Mouse (Mus musculus): ENCODE data around the gene Plekhd1.

Plekhd1 gene

DNA sequence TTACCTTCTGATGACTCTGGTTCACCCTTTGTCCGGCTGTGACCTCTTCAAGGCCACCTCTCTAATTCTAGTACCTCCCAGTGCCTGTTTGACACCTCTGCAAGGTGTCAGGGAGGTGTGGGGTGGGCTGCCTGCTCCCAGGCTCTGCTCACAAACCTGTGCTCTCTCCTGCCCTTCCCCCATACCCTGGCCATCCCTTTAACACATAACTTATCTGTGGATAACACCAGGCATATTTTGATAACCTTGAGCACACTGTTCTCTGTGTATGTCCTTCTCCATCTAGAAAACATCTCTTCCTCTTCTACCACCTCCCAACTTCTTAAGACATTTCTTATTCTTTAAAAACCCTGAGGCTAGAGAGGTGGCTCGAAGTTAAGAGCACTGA is 6.7 kb downstream of the Plekhd1 start:
- DNase-seq (ENCODE audit: low spot score), result no peak

DNA sequence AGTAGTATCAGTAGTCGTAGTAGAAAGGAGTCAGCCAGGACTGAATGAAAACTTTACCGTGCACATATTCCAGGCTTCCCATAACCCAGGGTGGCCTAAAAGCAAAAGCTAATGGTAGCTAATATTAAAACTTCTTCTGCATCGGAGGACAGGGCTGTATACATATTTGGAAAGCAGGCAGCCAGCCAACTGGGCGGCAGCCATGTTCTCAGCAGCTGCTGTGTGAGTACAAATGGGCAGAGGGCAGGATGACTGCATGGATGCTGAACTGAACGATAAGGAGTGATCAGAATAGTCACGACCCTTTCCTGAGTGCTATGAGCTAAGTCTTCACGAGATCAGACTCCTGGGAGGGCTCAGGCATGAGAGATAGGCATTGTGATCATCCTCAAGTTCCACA is 8.9 kb downstream of the Plekhd1 start:
- DNase-seq (ENCODE audit: low spot score), result no peak

DNA sequence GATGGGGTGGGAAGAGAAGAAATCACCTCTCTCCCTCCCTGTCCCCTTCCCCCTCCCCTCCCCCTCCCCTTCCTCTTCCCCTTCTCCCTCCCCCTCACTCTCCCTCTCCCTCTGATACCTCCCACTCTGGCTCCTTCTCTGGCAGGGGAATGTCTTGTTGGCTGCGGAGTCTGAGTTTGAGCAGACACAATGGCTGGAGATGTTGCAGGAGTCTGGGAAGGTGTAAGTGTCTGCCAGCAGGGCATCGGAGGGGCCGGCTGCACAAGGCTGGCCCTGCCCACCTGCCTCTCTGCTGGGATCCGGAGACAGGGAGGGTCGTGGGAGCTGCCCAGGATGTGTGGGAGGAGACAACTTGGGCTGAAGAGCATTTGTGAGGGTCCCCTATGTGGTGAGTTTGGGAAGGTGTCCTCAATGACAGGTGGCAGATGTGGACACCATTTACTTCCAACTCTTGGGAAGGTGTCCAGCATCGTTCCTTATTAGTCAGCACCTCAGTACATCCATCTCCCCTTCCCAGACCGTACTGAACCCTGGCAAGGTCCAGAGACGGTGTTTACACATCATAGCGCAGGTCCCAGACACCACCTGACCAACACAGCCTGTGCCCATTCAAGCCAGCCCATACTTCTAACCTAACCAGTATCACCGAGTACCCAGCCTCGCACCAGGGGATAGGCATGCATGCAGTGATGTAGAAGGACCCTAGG is 14.0 kb downstream of the Plekhd1 start:
- DNase-seq (ENCODE audit: low spot score), result no peak

DNA sequence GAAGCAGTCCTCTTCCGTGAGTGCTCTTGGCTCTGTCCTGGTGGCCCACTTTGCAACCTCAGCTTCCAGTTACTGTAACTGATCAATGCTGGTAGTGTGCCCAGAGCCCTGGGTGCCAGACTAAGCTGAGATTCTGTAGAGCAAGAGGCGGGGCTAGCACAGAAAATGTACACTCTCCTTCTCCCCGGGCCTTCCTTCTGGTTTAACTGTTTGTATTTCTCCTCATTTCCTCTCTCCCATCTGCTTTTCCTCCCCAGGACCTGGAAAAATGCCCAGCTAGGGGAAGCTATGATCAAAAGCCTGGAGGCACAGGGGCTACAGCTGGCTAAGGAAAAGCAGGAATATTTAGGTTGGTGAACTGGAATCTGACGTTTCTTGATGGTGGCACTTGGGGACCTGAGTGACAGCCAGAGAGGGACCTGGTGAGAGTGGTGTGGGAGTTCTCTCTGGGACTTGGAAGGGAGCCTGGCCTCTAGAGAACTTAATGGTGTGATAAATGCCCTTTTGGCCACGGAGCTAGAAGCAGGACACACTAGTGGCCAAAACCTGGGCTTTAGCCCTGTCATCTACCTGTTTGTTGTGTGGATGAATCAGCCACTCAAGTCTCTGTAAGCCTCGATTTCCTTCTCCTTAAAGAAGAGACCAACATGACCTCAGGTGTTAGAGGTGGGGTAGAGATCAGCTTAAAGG is 14.7 kb downstream of the Plekhd1 start:
- no peak for DNase-seq (ENCODE audit: low spot score)

DNA sequence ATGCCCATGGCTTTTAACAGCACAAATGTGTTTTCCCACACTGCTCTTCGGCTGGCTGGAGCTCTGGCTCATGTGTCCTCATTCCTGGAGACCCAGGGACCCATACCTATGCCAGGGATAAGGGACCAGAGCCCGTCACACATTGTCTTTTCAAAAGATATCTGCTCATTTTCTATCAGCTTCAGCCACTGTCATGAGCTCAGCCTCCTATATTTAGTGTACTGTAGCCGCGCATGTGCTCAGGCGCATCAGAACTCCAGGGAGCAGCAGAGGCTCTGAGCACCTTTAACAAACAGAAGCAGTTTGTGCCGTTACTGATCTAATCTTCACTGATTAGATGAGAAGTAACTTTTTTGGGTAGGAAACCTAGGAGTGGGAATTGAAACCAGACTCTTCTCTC is 23.5 kb downstream of the Plekhd1 start:
- DNase-seq (ENCODE audit: low spot score), result no peak

DNA sequence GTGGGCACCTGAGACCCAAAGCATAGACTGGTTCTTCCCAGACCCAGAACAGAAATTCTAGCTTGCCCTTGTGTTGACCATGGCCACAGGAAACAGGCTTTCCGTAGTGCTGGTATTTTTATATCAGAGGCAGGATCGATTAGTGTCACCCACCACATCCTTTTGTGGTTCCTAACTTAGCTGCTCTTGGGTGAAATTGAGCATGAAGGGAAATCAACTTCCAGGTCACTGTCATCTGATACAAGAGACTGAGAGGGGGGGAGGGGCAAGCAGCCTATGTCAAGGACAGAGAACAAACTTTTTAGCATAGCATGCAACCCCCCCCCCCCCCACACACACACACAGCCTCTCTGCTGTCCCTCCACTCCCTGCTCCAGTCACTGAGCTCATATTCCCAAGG is 26.8 kb downstream of the Plekhd1 start:
- no peak for DNase-seq (ENCODE audit: low spot score)

DNA sequence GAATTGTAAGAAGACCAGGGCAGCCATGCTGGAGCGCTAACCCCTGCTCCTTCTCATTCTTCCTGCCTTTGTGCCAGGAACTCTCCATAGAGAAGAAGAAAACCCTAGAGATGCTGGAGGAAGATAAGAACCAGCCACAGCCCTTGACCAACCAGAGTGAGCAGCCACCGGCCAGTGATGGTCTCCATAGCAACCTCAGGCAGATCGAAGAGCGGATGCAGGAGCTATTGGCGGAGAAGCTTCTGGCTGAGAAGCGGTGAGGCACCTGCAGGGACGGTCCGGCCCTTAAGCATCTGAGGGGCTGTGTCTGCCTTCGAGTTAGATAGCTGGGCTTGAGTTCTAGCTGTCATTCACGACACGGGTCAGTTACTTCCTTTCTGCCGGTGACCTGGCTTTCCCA is 28.1 kb downstream of the Plekhd1 start:
- DNase-seq (ENCODE audit: low spot score), result no peak

DNA sequence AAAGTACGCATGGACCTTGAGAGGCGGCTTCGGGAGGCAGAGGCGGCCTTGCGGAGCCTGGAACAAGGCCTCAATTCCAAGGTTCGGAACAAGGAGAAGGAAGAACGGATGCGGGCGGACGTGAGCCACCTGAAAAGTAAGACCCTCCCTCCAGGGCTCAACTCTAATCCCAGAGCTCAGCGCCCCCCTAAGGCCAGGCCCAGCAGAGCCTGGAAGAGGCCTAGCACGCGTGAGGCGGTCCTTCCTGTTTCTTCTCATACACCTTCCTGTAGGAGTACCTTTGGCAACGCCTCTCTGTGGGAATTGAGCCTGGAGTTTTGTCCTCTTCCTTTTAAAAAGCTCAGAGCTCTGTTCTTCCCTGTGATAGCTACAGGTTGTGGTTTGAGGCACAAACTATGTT is 29.1 kb downstream of the Plekhd1 start:
- no peak for DNase-seq (ENCODE audit: low spot score)

DNA sequence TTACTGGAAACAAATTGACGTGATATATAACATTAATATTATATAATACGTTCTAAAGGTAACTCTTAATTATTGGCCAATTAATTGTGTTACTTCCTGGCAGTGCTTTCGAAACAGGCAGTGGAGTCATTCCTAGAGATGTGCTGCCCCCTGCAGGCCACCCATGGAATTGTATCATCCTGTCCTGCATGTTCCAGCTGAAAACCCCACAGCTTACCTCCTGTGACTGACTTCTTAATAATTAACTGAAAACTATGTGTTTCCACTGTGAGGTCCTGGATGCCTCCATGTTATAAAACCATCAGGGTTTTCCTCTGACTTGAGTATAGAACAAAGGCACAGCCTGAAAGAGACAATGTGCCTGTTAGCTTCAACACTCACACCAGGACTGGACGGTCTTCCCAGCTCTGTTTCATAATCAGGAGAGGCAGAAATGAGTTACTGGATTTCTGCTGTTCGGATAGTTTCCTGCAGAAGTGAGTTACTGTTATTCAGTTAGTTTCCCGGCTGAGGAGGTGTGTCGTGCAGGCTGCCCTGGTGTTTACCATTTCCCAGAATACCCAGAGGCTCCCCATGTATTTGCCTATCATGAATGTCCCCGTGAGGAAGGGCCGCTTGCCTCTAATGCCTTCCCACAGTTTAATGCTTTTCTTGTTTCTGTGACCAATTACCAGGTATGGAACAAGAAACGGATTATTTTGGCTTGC is 32.6 kb downstream of the Plekhd1 start:
- DNase-seq (ENCODE audit: low spot score), result peak; percentile 95

DNA sequence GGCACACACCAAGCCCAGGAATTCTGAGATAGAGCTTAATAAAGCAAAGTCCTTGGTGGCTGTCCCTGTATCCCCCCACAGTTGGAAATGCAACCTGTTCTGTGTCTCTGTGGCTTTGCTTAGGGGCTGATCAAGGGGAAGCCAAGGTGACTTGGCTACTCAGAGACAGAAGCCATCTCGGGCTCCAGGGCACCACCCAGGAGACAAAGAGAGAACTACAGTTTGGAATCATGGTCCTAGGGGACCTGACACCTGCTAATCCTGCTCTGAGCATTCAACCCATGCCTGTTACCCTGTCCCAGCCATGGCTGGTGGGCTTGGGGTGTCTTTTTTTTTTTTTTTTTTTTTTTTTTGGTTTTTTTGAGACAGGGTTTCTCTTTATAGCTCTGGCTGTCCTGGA is 35.8 kb downstream of the Plekhd1 start:
- DNase-seq (ENCODE audit: low spot score), result no peak

DNA sequence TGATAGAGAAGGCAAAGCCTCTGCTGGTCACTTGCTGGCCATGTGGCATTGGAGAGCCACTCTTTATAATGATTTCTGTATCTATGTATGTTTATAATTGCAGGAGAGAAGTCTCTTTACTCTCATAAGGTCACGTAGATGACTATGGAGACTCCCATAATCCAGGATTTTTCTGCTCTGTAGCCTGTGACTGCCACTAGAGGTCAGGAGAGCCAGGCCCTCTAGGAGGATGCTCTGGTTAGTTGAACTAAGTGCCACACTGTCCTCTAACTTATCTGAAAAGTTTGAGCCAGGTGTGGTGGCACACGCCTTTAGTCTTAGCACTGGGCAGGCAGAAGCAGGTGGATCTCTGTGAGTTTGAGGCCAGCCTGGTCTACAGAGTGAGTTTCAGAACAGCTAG is 36.4 kb downstream of the Plekhd1 start:
- DNase-seq (ENCODE audit: low spot score), result no peak

DNA sequence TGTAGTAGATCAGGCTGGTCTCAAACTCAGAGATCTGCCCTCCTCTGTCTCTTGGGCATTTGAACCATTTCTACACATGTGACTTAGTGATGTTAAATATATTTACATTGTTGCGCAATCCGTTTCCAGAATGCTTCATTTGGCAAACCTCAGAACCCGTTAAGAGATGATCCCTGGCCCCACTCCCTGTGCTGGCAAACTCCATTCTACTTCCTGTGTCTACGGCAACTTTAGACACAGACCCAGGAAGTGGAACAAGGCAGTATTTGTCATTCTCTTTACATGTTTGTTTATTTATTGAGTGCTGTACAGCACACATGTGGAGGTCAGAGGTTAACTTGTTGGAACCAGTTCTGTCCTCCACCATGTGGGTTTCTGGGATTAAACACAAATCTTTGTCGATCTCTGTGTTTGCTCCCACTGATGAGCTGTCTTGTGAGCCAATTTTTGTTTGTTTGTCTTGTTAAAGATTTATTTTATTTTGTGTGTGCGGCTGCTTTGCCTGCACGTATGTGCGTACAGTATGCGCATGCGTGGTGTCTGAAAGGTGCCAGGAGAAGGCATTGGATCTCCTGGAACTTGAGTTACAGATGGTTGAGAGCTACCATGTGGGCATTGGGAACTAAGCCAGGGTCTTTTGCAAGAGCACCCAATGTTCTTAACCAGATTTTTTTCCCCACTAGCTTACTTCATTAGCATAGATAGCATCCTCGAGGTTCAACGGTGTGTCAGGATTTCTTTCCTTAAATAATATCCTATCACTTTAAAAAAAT is 37.6 kb downstream of the Plekhd1 start:
- DNase-seq (ENCODE audit: low spot score), result no peak

DNA sequence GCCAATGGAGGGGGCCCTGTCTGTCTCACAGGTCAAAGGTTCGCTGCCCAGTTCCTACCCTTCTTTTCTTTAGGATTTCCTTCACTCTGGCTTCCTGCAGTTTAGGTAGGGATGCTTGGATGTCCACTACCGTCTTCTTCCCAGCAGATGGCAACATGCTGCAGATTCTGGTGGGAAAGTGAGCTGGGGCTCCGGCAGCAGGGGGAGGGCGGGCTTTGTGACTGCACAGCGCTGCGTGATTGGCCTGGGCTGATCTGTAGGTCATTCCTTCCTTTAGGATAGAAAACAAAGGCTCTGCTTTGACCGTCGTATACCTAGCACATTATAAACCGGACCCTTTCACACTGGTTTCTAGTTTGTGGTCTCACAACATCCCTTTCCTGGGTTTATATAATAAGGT is 38.2 kb downstream of the Plekhd1 start:
- peak; percentile 69 for DNase-seq (ENCODE audit: low spot score)

DNA sequence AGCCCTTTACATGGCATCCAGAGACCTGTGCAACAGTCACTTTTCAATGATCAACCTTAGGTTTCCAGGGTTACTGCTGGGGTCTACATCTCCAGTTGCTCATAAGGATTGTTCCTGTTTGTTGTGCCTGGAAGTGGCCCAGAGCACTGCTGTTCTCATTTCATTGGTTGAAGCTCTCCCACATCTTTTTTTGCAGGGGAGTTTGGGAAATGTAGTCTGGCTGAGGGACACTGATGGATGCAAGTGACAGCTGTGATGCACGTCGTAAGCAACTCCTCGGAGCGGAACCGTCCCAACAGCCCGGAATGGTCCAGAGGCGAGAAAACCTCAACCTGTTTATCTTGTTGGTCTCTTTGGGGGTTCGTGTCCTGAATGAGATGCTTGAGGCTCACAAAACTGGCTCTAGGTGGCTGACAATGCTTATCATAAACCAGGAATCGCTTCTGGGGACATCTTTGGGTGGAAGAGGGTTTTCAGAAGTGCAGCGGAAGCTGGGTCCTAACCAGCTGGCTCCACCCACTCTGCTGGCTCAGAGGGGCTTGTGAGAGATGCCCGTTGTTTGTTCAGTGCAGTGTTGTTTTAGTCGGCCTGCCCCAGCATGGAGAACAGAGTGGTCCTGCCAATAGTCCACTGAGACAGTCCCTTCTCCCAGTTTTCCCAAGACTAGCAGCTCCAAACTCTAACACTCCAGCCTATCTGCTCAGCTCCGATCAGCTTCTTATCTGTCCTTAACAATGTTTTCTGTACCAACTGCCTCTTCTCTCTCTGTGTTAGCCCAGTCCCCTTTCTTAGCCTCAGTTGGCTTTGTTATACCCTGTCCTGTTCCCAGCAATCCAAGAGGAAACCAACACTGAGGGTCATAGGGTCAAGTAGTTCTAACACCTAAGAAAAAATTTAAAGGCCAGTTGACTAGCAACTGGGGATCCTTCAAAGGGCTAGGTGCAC is 42.4 kb downstream of the Plekhd1 start:
- DNase-seq (ENCODE audit: low spot score), result no peak

DNA sequence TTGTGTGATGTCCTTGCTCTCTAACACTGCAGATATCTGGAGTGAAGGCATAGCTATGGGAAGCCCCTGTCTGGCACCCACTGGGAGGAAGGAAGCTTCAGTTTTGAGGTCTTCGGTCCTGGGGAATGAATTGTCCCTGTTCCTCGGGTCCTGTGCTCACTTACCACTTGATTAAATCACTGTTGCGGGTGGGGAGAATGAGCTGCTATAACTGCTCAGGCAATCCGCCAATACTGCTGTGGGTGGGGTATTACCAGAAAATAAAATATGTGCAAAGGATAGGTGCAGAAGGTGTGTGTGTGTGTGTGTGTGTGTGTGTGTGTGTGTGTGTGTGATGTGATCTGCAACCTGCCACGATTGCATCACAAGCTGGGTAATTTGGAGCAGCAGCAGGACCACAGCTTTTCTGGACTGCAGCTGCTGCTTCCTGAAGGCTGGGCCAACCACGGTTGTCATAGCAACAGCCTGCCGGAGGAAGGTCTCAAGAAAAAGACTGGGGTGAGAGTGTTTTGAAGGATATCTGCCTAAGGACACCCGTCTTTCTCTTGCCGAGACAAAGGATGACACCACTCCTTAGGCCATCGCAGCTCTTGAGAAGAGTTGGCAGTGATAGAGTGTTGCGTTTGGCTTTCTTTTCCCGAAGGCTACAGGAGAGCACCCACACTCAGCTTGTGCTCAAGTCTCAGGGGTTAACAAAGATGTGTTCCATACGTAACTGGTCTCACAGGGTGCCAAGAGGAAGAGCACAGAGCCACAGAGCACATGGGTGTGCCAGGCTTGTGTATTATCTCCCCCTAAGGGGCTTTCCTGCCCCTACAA is 44.3 kb downstream of the Plekhd1 start:
- DNase-seq (ENCODE audit: low spot score), result no peak

DNA sequence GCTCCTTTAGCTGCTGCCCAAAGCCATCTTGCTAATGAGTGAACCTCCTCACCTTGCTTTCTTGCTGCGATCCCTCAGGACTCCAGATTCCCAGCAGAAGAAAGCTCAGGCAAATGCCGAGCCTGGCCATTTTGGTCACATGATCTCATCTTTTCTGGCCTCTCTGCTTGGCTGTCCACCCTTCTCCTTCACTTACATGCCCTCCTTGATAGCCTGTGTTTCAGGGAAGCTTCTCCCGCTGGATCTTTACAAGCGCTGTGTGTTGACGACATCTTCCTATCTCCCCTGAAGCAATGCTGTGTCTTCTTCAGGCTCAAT is 44.9 kb downstream of the Plekhd1 start:
- DNase-seq (ENCODE audit: low spot score), result no peak

DNA sequence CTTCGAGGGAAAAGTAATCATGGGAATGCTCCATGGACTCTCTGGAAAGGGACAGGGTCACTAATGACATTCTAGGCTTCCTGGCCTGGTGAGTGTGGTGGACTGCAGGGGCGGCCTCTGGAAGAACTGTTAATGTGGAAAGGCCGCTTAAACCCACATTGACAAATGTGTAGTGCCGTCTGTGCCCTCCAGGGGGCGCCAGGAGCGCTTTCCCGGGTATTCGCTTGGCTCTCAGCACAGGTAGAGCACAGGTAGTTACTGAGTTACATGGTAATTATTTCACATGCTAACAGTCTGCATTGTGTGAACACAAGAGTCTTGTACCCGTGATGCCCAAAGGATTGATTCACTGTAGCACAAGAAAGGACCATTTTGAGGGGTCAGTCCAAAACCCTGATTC is 47.1 kb downstream of the Plekhd1 start:
- peak; percentile 67 for DNase-seq (ENCODE audit: low spot score)

DNA sequence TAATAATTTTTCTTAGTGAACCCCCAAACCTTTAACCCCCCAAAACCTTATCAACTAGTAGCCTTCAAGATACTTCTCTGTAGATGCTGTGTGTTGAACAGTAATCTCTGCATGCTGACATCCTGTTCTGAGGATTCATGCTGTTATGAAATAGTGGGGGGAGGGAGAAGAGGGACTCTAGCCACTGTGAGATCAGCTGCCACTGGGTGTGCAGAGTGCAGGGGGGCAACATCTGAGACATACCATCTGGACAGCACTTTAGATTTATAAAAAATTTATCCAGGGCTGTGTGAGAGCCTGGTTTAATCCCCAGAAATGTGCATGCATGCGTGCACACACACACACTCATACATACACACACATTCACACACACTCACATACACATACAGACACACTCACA is 52.2 kb downstream of the Plekhd1 start:
- DNase-seq (ENCODE audit: low spot score), result no peak

DNA sequence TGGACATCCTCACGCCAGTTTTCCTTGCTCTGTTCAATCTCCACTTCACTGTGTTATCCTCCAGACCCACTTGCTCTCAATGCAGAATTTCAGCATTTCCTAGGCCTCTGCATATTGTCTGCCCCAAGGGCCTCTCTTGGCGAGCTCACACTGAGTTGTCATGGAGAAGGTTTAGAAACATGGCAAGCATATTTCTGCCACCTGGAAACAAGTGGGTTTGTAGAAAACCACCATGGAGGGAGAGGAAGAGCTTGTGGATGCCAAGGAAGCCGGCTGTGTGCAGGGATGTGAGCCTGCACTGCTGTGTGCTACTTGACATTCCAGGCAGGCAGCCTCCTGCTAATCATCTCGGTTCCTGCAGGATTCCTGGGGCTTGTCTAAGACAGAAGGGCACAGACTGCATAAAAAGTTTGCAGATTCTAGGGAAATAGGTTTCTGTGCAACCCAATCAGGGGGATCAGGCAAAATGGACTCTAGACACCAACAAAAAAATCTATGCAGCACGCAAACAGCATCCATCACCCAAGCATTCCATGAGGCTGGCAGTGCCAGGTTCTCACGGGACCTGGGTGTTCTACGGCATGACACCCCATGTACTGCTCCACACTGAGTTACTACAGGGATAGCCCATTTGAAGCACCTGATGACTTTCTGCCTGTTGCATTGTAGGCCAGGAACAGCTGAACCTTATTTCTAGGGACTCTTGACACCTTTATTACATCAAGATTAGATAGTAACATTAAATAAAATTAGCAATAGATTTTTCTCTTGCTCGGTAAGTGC is 53.8 kb downstream of the Plekhd1 start:
- no peak for DNase-seq (ENCODE audit: low spot score)

DNA sequence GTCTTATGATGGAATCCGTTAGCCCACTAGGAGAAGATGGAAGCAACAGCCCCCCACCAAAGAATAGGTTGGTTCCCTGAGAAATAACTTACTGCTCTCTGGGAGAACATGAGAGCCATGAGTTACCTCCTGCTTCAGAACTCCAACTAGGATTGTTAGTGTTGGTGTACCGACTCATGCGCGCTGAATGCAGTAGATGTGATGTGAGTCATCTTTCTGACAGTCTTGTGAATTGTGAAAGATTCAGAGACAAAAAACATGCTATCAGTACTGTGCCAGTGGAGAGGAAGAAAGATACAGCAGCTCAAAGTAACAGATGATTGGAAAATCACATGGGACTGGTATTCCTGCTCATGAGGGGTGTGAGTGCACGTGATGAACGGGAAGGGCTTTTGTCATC is 59.2 kb downstream of the Plekhd1 start:
- no peak for DNase-seq (ENCODE audit: low spot score)
